Mouse (Mus musculus) thymus, postnatal 25 days (tissue): ENCODE data around the gene Olfr1347.
"Not testable (repeated sequence)": the region's sequence is repeated elsewhere in the genome, so short reads cannot be mapped to it uniquely, and the experiment has no call there.

ENCODE experiments used
- DNase-seq: peaks from one replicate; pipeline ENCODE4 v3.0.0; 2022

Olfr1347 gene

GRCm38 (mm10) chr7:6499655-6500054 is at the start of gene Olfr1347:
Olfr1347 (minus strand) TSS chr7:6499755.
- no peak for DNase-seq

GRCm38 (mm10) chr7:6526141-6526540 is 26.6 kb upstream of the Olfr1347 start:
- no peak for DNase-seq

- DNase-seq, result no peak
Measured at GRCm38 (mm10) chr7:6525001-6525400, 25.4 kb upstream of the Olfr1347 start.

- DNase-seq, result no peak
Measured at GRCm38 (mm10) chr7:6522850-6523249, 23.3 kb upstream of the Olfr1347 start, which contains the start of gene Olfr1349. Olfr1349 (minus strand) TSS chr7:6522950.

- DNase-seq, result no peak
Measured at GRCm38 (mm10) chr7:6521666-6522065, 22.1 kb upstream of the Olfr1347 start.

- no peak for DNase-seq
Measured at GRCm38 (mm10) chr7:6508648-6509047, 9.1 kb upstream of the Olfr1347 start, which contains the start of gene Olfr1348. Olfr1348 (minus strand) TSS chr7:6508748.

- no peak for DNase-seq
Measured at GRCm38 (mm10) chr7:6486841-6487240, 12.7 kb downstream of the Olfr1347 start, which contains the start of gene Olfr5. Olfr5 (minus strand) TSS chr7:6486941.

GRCm38 (mm10) chr7:6477633-6478032 is 21.9 kb downstream of the Olfr1347 start:
- DNase-seq, result not testable (repeated sequence)

GRCm38 (mm10) chr7:6466951-6467350 is 32.6 kb downstream of the Olfr1347 start, which contains the start of gene Olfr1346:
Olfr1346 (plus strand) TSS chr7:6467101.
- no peak for DNase-seq

- DNase-seq, result no peak
Measured at GRCm38 (mm10) chr7:6456399-6456798, 43.2 kb downstream of the Olfr1347 start.

- DNase-seq, result no peak
Measured at GRCm38 (mm10) chr7:6455868-6456267, 43.7 kb downstream of the Olfr1347 start, which contains the start of gene Olfr1336. Olfr1336 (plus strand) TSS chr7:6456168.

GRCm38 (mm10) chr7:6447771-6448170 is 51.8 kb downstream of the Olfr1347 start:
- no peak for DNase-seq

GRCm38 (mm10) chr7:6441173-6441572 is 58.4 kb downstream of the Olfr1347 start:
- DNase-seq, result no peak

- DNase-seq, result no peak
Measured at GRCm38 (mm10) chr7:6438388-6438787, 61.2 kb downstream of the Olfr1347 start, which contains the start of gene Olfr1344. Olfr1344 (plus strand) TSS chr7:6438688.
